Mouse (Mus musculus) kidney, postnatal 4 days (tissue): ENCODE data around the gene Gabpb1.

ENCODE experiments used
- DNase-seq, 2 experiments: peaks; one replicate each; pipeline ENCODE4 v3.0.0; 2021; ENCODE audit warnings: mixed read lengths in 2 of 2

Gene Gabpb1

GRCm38 (mm10) chr2:126676122-126676515, at the start of gene Gabpb1:
Gene Gabpb1, minus strand, starts transcription at chr2:126676337.
- DNase-seq, result peak in 1 of 2 experiments; percentile 15

DNA sequence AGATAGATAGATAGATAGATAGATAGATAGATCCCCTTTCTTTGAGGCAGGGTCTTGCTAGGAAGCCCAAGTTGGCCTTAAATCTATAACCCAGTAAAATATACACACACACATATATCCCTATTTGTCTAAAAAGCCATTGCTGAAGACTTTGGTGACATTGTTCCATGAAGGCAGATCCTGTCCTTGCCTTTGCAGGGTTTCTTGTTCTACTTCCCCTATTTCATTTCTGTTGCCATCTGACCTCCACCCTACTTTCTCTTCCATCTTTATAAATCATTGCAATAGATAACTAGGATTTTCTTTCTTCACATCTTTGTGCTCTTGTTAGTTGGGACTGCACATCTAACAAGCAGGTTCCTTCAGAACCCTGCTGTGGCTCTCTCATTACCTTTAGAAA, 36.8 kb upstream of the Gabpb1 start:
- DNase-seq, result no peak

DNA sequence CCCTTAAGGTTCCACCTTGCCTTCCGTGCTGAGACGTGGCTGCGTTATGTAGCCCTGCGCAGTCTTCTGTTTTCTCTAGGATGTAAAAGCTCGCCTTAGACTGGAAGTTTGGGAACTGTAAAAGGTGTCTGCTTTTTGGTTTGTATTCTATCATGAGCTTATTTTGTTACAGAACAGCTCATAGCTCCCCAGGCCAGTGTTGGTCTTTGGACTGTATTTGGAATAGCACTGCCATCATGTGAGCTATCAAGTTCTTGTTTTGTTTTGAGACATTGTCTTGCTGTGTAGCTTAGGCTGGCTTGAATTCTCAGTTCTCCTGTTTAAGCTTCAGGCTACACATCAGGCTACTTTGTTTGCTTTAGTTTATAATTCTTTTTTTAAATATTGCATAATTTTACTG, 36.4 kb upstream of the Gabpb1 start:
- no peak for DNase-seq

- DNase-seq, result no peak
These were observed 32.2 kb upstream of the Gabpb1 start for GRCm38 (mm10) chr2:126708361-126708760.

DNA sequence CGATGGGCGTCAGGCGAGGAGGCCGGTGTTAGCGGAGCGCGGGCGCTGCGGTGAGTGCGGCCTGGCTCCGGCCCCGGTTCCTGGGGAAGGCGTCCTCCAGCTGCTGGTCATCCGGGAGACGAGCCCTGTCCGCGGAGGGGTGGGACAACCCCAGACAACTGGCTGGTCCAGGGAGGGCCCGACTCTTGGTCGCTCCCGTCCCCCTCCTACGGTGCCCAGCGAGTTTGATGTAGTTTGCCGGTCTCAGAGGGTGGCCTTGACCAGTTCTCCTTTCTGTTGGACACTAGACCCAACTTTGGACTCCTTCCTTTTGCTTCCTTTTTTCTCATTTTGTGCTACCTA, 31.3 kb upstream of the Gabpb1 start:
- DNase-seq, result no peak

DNA sequence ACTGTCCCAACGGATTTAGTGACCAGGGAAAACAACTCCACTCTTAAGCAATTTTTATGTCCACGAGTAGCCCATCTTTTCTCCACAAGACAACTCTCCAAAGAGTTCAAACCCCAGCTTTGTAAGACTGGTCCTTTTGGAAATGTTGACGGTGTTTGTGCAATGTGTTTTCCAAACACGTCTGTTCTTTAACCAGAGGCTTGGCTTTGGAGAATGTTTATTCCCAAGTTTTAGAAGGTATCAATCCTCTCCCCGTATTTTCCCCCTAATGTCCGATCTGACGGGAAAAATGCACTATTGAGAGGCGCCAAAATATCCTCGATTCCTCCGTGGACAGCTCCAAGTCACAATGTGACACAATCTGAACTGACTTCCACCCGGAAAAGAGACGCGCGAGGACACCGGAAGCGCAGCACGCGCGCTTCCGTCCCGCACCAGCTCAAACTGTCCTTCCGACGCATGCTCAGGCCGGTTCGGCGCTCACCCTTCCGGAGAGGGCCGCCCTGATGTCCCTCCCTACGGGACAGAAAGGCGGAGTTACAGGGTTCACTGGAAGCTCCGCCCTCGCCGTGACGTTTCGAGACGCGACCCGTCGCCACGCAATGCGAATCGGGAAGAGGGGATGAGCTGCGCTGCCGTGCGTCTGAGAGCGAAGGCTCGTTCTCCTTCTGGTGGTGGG, 30.8 kb upstream of the Gabpb1 start, which contains the start of gene Usp8:
Gene Usp8 (plus strand): TSS at position 570 of the 679 bp plus-strand sequence.
- DNase-seq, result peak; percentile 98 to 99

- DNase-seq, result no peak
These were observed 19.1 kb upstream of the Gabpb1 start for GRCm38 (mm10) chr2:126695285-126695684.

- DNase-seq, result no peak
These were observed 15.2 kb upstream of the Gabpb1 start for GRCm38 (mm10) chr2:126691290-126691689.

DNA sequence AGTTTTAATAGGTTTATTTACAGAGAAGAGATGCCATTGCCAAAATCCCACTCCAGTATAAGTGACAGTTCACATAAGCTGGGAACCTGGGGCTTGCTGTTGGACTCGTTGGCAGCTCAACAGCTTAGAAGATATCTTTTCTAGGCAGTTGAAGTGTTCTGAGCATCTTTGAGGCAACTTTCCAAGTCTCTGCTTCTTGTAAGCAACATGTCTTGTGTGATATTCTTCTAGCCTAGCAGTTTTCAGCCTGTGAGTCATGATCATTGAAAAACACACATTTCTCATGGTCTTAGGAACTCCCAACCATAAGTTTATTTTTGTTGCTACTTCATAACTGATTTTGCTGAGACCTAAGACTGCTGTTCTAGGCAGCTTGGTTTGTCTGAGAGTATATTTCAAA, 6.8 kb upstream of the Gabpb1 start:
- DNase-seq, result no peak

GRCm38 (mm10) chr2:126682333-126682732, 6.2 kb upstream of the Gabpb1 start:
- DNase-seq, result peak in 1 of 2 experiments; percentile 13

- no peak for DNase-seq
These were observed 1.2 kb upstream of the Gabpb1 start for GRCm38 (mm10) chr2:126677366-126677765.

- DNase-seq, result peak; percentile 89 to 95
These were observed 692 bp downstream of the Gabpb1 start for GRCm38 (mm10) chr2:126675169-126676121.

GRCm38 (mm10) chr2:126674441-126675168, 1.5 kb downstream of the Gabpb1 start:
- peak; percentile 65 to 77 for DNase-seq

- peak in 1 of 2 experiments; percentile 14 for DNase-seq
These were observed 2.6 kb downstream of the Gabpb1 start for GRCm38 (mm10) chr2:126673317-126674242.

- DNase-seq, result no peak
These were observed 7.4 kb downstream of the Gabpb1 start for GRCm38 (mm10) chr2:126668621-126669252.

DNA sequence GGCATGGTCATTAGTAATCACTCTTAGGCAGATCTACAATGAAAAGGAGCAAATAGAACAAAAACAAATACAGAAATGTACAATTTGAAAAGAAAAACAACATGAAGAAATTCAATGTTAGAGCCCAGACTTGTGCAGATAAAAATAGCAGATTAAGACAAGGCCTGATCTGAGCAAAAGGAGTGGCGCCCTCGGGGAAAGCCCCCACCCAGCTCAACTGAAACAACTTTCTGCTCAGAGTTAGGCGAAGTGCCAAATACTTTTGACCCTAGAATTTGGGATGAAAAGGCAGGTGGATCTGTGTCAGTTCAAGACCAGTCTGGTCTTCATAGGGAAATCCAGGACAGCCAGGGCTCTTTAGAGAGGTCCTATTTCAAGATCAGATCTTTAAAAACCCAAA, 10.2 kb downstream of the Gabpb1 start:
- DNase-seq, result no peak

DNA sequence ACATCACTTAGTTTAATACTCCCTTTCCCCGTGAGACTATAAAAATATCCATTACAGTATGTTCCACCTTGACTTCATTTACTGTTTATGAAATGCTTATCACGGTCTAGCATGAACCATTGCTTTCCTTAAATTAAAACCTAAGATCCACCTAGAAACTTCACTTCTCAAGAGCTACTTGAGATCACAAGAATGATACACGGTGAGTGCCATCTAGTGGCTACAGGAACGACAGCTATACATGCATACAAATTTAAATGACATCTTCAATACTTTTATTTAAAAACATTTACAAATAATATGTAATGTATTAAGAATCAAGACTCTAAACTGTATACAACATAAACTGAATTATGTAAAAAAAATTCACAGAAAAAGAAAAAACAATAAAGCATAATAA, 12.7 kb downstream of the Gabpb1 start:
- DNase-seq, result peak; percentile 46 to 57

DNA sequence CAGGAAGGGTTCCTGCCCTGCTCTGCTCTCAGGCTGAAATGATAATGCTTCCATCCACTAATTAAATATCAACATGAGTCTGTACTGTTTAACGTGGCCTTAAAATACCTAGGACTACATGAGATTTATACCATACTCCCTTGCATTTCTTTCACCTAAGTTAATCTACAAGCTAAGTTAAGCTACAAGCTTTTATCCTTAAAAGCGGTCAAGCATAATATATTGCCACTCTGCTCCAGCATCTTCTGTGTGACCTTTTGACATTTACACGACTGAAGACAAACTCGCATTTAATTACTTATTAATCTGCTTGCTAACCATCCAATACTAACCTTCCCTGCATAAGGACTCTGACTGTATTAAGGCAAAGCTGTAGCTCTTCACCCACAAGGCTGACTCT, 23.2 kb downstream of the Gabpb1 start:
- no peak for DNase-seq

DNA sequence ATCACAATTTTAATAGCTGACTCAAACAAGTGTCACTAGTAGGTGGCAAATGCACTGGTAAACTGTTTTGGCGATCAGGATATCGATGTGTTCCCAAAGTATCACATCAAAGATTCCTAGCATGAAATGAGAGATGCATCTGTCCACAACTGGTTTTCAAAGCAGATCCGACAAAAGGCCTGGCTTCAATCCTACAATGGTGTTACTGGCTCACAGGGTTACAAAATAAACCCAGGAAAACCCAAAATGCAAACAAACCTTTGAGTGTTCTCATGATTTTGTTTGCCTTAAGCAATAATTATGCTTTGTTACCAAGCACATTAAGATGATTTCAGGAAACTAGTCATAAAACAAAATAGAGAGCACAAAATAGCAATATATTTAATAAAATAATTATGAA, 28.4 kb downstream of the Gabpb1 start:
- no peak for DNase-seq

- DNase-seq, result no peak
These were observed 29.7 kb downstream of the Gabpb1 start for GRCm38 (mm10) chr2:126646461-126646860.

DNA sequence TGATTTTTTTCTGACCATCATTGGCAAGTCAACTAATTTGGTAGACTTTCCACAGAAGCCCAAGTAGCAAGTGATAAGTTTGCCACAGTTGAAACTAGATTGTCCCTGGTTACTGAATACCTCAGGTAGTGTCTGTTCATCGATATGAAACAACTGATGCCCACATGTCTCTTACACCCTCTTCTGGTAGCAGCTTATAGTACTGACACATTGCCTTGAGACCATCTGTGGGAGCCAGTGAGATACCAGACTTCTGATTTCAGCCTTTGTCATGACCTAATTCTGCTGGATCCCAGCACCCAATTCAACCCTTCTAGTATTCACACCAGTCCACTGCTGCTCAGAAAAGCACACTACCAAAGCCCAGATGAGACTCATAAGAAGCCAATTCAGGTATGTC, 31.4 kb downstream of the Gabpb1 start:
- no peak for DNase-seq

DNA sequence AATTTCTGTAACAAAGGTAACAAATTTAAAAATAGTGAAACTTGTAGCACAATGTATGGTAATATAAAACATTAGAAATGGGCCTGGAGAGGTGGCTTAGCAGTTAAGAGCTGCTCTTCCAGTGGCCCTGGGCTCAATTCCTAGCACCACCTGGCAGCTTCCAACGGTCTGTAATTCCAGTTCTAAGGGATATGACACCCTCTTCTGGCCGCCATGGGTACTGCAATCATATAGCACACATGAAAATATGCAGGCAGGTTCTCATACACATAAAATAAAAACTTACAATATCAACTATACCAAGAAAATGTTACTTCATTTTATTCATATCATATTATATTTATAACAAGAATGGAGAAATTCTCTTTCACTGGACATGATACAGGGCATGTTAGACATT, 35.8 kb downstream of the Gabpb1 start:
- no peak for DNase-seq
